Mouse (Mus musculus): Measurements from ENCODE around the gene Ppox. TPM values are rescaled to one million over a fixed set of nuclear protein-coding genes. Genes with fewer than 3 reads are reported as not detected.
A peak's percentile ranks its signal among the peaks of the same experiment; 100 is the strongest.

The Ppox gene
- polyA plus RNA-seq, 1 experiment from 2014 or later = 65.0 TPM

- no peaks in the 10 kb centered on the region for H3K9me3 ChIP-seq (ENCODE audit: control insufficient read depth, low read length)
- no peak overlapping the region for H3K4me2 ChIP-seq (ENCODE audit: low read depth, severe bottlenecking)
- peaks cover 9% of the 10 kb centered on the region; the same call in 1 of the 2 replicates for H3K4me1 ChIP-seq (ENCODE audit: control insufficient read depth, insufficient read depth, low read length)
- DNase-seq (ENCODE audit: low spot score) = no peak
- H3K27me3 ChIP-seq (ENCODE audit: control insufficient read depth, insufficient read depth, low read length) = no peaks in the 10 kb centered on the region
- peaks cover 7% of the 10 kb centered on the region; the same call in 1 of the 2 replicates for H3K36me3 ChIP-seq (ENCODE audit: control insufficient read depth, insufficient read depth, low read length)
- no peak overlapping the region for H3K9ac ChIP-seq (ENCODE audit: low read length)
- peak; percentile 52; the same call in 1 of the 2 replicates for ATAC-seq (ENCODE audit: insufficient number of reproducible peaks, low FRiP score, low TSS enrichment, low read depth)
- H3K4me3 ChIP-seq (ENCODE audit: low read depth, low read length) = no peak overlapping the region
- peak overlapping the region; percentile 69 for H3K27ac ChIP-seq (replicated peaks; ENCODE audit: low read depth, low read length)
- WGBS = 13% methylated on average over 3 of the region's 3 CpGs
Observed at GRCm38 (mm10) chr1:171230215-171230614, 50.8 kb downstream of the Ppox start.

GRCm38 (mm10) chr1:171229750-171230149, 51.2 kb downstream of the Ppox start:
- ATAC-seq (ENCODE audit: insufficient number of reproducible peaks, low FRiP score, low TSS enrichment, low read depth) (no peak), DNase-seq (ENCODE audit: low spot score) (peak; percentile 50)
- no peak overlapping the region for H3K9ac ChIP-seq (ENCODE audit: low read length)
- H3K4me1 ChIP-seq (ENCODE audit: control insufficient read depth, insufficient read depth, low read length) = peaks cover 9% of the 10 kb centered on the region; the same call in 1 of the 2 replicates
- H3K27me3 ChIP-seq (ENCODE audit: control insufficient read depth, insufficient read depth, low read length) = no peaks in the 10 kb centered on the region
- peaks cover 7% of the 10 kb centered on the region; the same call in 1 of the 2 replicates for H3K36me3 ChIP-seq (ENCODE audit: control insufficient read depth, insufficient read depth, low read length)
- no peaks in the 10 kb centered on the region for H3K9me3 ChIP-seq (ENCODE audit: control insufficient read depth, low read length)
- no peak overlapping the region for H3K4me2 ChIP-seq (ENCODE audit: low read depth, severe bottlenecking)
- H3K4me3 ChIP-seq (ENCODE audit: low read depth, low read length) = no peak overlapping the region
- 36% methylated on average over 6 of the region's 6 CpGs for WGBS
- H3K27ac ChIP-seq (replicated peaks; ENCODE audit: low read depth, low read length) = peak overlapping the region; percentile 69

- Histone ChIP-seq H3K9ac (ENCODE audit: low read length) (no peak overlapping the region), H3K4me1 (ENCODE audit: control insufficient read depth, insufficient read depth, low read length) (peaks cover 9% of the 10 kb centered on the region; the same call in 1 of the 2 replicates), H3K27me3 (ENCODE audit: control insufficient read depth, insufficient read depth, low read length) (no peaks in the 10 kb centered on the region), H3K4me3 (ENCODE audit: low read depth, low read length) (no peak overlapping the region), H3K36me3 (ENCODE audit: control insufficient read depth, insufficient read depth, low read length) (no peaks in the 10 kb centered on the region), H3K4me2 (ENCODE audit: low read depth, severe bottlenecking) (no peak overlapping the region), H3K9me3 (ENCODE audit: control insufficient read depth, low read length) (no peaks in the 10 kb centered on the region), H3K27ac (replicated peaks; ENCODE audit: low read depth, low read length) (no peak overlapping the region)
- no peak for DNase-seq (ENCODE audit: low spot score)
- 90% methylated on average over 1 of the region's 1 CpGs for WGBS
- no peak for ATAC-seq (ENCODE audit: insufficient number of reproducible peaks, low FRiP score, low TSS enrichment, low read depth)
Observed at GRCm38 (mm10) chr1:171227879-171228278, 53.1 kb downstream of the Ppox start.

- H3K4me1 ChIP-seq (ENCODE audit: control insufficient read depth, insufficient read depth, low read length) = peaks cover 9% of the 10 kb centered on the region; the same call in 1 of the 2 replicates
- no peaks in the 10 kb centered on the region for H3K27me3 ChIP-seq (ENCODE audit: control insufficient read depth, insufficient read depth, low read length)
- no peak overlapping the region for H3K4me3 ChIP-seq (ENCODE audit: low read depth, low read length)
- no peak overlapping the region for H3K4me2 ChIP-seq (ENCODE audit: low read depth, severe bottlenecking)
- no peak for ATAC-seq (ENCODE audit: insufficient number of reproducible peaks, low FRiP score, low TSS enrichment, low read depth)
- H3K9me3 ChIP-seq (ENCODE audit: control insufficient read depth, low read length) = no peaks in the 10 kb centered on the region
- no peak overlapping the region for H3K9ac ChIP-seq (ENCODE audit: low read length)
- no peaks in the 10 kb centered on the region for H3K36me3 ChIP-seq (ENCODE audit: control insufficient read depth, insufficient read depth, low read length)
- no peak overlapping the region for H3K27ac ChIP-seq (replicated peaks; ENCODE audit: low read depth, low read length)
- WGBS = 50% methylated on average over 4 of the region's 4 CpGs
- no peak for DNase-seq (ENCODE audit: low spot score)
Observed at GRCm38 (mm10) chr1:171226780-171227179, 54.2 kb downstream of the Ppox start.

Other genes starting within 250 kb of the Ppox start
- 4.0 and 4.7 TPM in 2 replicates for gene Fcgr3, start 216.3 kb downstream of the Ppox start, polyA plus RNA-seq (2014; fragmentation: Nextera tagmentation; extraction: Ambion mirVana)
- gene Cfap126, start 167.3 kb downstream of the Ppox start, polyA plus RNA-seq (2014; fragmentation: Nextera tagmentation; extraction: Ambion mirVana) = 0.96 and 1.7 TPM in 2 replicates
- 267 and 288 TPM in 2 replicates for gene Sdhc, start 130.6 kb downstream of the Ppox start, polyA plus RNA-seq (2014; fragmentation: Nextera tagmentation; extraction: Ambion mirVana)
- 0.61 and 0.68 TPM in 2 replicates for gene Mpz, start 130.5 kb downstream of the Ppox start, polyA plus RNA-seq (2014; fragmentation: Nextera tagmentation; extraction: Ambion mirVana)
- 2.7 and 4.3 TPM in 2 replicates for gene Pcp4l1, start 84.9 kb downstream of the Ppox start, polyA plus RNA-seq (2014; fragmentation: Nextera tagmentation; extraction: Ambion mirVana)
- gene Nr1i3, start 67.2 kb downstream of the Ppox start, polyA plus RNA-seq (2014; fragmentation: Nextera tagmentation; extraction: Ambion mirVana) = 0.15 and 0.21 TPM in 2 replicates
- gene Tomm40l, start 58.7 kb downstream of the Ppox start, polyA plus RNA-seq (2014; fragmentation: Nextera tagmentation; extraction: Ambion mirVana) = 25.4 and 26.4 TPM in 2 replicates
- 2.8 and 4.6 TPM in 2 replicates for gene Apoa2, start 56.1 kb downstream of the Ppox start, polyA plus RNA-seq (2014; fragmentation: Nextera tagmentation; extraction: Ambion mirVana)
- gene Fcer1g, start 46.8 kb downstream of the Ppox start, polyA plus RNA-seq (2014; fragmentation: Nextera tagmentation; extraction: Ambion mirVana) = 13.2 and 13.6 TPM in 2 replicates
- gene Adamts4, start 30.8 kb downstream of the Ppox start, polyA plus RNA-seq (2014; fragmentation: Nextera tagmentation; extraction: Ambion mirVana) = 5.5 and 5.6 TPM in 2 replicates
- 260 and 264 TPM in 2 replicates for gene Ndufs2, start 29.8 kb downstream of the Ppox start, polyA plus RNA-seq (2014; fragmentation: Nextera tagmentation; extraction: Ambion mirVana)
- gene B4galt3, start 10.9 kb downstream of the Ppox start, polyA plus RNA-seq (2014; fragmentation: Nextera tagmentation; extraction: Ambion mirVana) = 68.9 and 78.2 TPM in 2 replicates
- gene Usp21, start 6.8 kb upstream of the Ppox start, polyA plus RNA-seq (2014; fragmentation: Nextera tagmentation; extraction: Ambion mirVana) = 111 and 114 TPM in 2 replicates
- 111 and 115 TPM in 2 replicates for gene Ufc1, start 13.8 kb upstream of the Ppox start, polyA plus RNA-seq (2014; fragmentation: Nextera tagmentation; extraction: Ambion mirVana)
- 51.7 and 55.7 TPM in 2 replicates for gene Dedd, start 48.0 kb upstream of the Ppox start, polyA plus RNA-seq (2014; fragmentation: Nextera tagmentation; extraction: Ambion mirVana)
- gene Nit1, start 64.5 kb upstream of the Ppox start, polyA plus RNA-seq (2014; fragmentation: Nextera tagmentation; extraction: Ambion mirVana) = 29.2 and 31.9 TPM in 2 replicates
- 61.8 and 68.3 TPM in 2 replicates for gene Pfdn2, start 64.5 kb upstream of the Ppox start, polyA plus RNA-seq (2014; fragmentation: Nextera tagmentation; extraction: Ambion mirVana)
- 1.4 and 2.3 TPM in 2 replicates for gene Klhdc9, start 79.6 kb upstream of the Ppox start, polyA plus RNA-seq (2014; fragmentation: Nextera tagmentation; extraction: Ambion mirVana)
- gene Nectin4, start 88.9 kb upstream of the Ppox start, polyA plus RNA-seq (2014; fragmentation: Nextera tagmentation; extraction: Ambion mirVana) = 2.9 and 3.1 TPM in 2 replicates
- gene Arhgap30, start 107.8 kb upstream of the Ppox start, polyA plus RNA-seq (2014; fragmentation: Nextera tagmentation; extraction: Ambion mirVana) = 0.55 and 0.70 TPM in 2 replicates
- gene Usf1, start 130.1 kb upstream of the Ppox start, polyA plus RNA-seq (2014; fragmentation: Nextera tagmentation; extraction: Ambion mirVana) = 114 and 124 TPM in 2 replicates
- 3.2 and 3.3 TPM in 2 replicates for gene Tstd1, start 137.7 kb upstream of the Ppox start, polyA plus RNA-seq (2014; fragmentation: Nextera tagmentation; extraction: Ambion mirVana)
- gene F11r, start 156.3 kb upstream of the Ppox start, polyA plus RNA-seq (2014; fragmentation: Nextera tagmentation; extraction: Ambion mirVana) = 26.7 and 28.4 TPM in 2 replicates
- 7.1 and 10.3 TPM in 2 replicates for gene Alyref2, start 222.3 kb upstream of the Ppox start, polyA plus RNA-seq (2014; fragmentation: Nextera tagmentation; extraction: Ambion mirVana)